8 mouse cellular contexts compared by ENCODE assay signal in the genomic region with DNA sequence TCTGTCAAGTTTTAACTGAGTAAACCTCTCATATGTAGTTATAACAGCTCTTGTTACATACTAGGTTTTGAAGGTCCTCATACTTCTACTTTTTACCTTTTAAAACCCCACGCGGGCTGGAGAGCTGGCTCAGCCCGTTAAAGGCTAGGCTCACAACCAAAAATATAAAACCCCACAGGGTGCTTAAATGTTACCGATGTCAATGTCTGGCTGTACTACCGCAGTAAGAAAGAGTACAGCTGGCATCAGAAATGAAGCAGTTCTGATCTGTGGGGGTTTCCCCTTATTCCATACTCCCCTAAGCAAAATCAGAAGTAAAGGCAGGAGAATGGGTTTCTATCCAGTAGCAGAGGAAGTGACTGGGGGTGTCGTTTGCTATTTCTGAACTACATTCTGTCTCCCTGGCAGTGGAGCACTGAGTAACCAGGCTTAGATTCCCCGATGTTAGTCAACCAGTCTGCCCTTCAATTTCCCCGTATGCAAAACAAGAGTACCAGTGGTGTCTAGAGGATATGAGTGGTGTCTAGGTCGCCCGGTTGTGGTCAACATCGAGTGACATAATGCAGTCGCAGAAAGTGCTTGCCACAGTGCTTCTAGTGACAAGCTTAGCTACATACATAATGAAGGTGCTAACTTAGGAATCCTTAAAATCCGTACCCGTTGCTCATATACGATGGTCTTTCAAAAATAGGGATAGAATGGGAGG. TPM values are rescaled to one million over a fixed set of nuclear protein-coding genes. Genes with fewer than 3 reads are reported as not detected.
A peak's percentile ranks its signal among the peaks of the same experiment; 100 is the strongest.
DNase-seq lines count a peak whose midpoint lies in the region; ATAC-seq and TF ChIP-seq lines count a peak whose summit lies in the region.

No protein-coding gene starts in this region.

- H3K27me3 ChIP-seq in embryonic facial prominence, embryonic 11.5 days (ENCODE audit: control insufficient read depth, insufficient read depth, low read length), result no peaks in the 10 kb centered on the region
- no peaks in the 10 kb centered on the region for H3K27me3 ChIP-seq in hindbrain, embryonic 10.5 days (ENCODE audit: insufficient read depth, poor library complexity, severe bottlenecking)
- no peaks in the 10 kb centered on the region for H3K27me3 ChIP-seq in limb, embryonic 10.5 days (ENCODE audit: low read depth, poor library complexity, severe bottlenecking)
- H3K27me3 ChIP-seq in midbrain, embryonic 11.5 days (ENCODE audit: control insufficient read depth, insufficient read depth, low read length), result no peaks in the 10 kb centered on the region
- peaks cover 8% of the 10 kb centered on the region for H3K27me3 ChIP-seq in thymus, adult 2 months (ENCODE audit: control insufficient read depth, insufficient read depth, low read length)

- H3K4me3 ChIP-seq in embryonic facial prominence, embryonic 11.5 days (ENCODE audit: low read depth, low read length), result peak overlapping the region; percentile 94
- H3K4me3 ChIP-seq in hindbrain, embryonic 10.5 days, result peak overlapping the region; percentile 97
- H3K4me3 ChIP-seq in limb, embryonic 10.5 days, result peak overlapping the region; percentile 95
- H3K4me3 ChIP-seq in midbrain, embryonic 11.5 days (ENCODE audit: low read depth, low read length), result peak overlapping the region; percentile 87
- peak overlapping the region; percentile 74; the same call in 1 of the 2 replicates for H3K4me3 ChIP-seq in thymus, adult 2 months (ENCODE audit: control insufficient read depth, insufficient read depth, low read length)

- TF ChIP-seq POLR2A in thymus, adult 2 months (IDR thresholded peaks at IDR 0.05; ENCODE audit: control insufficient read depth, extremely low read depth, insufficient read depth, low read length, poor library complexity), result no peak

- peak overlapping the region; percentile 98 for H3K4me2 ChIP-seq in embryonic facial prominence, embryonic 11.5 days (ENCODE audit: low read depth, low read length)
- H3K4me2 ChIP-seq in midbrain, embryonic 11.5 days, result peak overlapping the region; percentile 95

- H3K36me3 ChIP-seq in embryonic facial prominence, embryonic 11.5 days (replicated peaks; ENCODE audit: control insufficient read depth, insufficient read depth, low read depth, low read length), result no peaks in the 10 kb centered on the region
- H3K36me3 ChIP-seq in hindbrain, embryonic 10.5 days, result no peaks in the 10 kb centered on the region
- no peaks in the 10 kb centered on the region for H3K36me3 ChIP-seq in limb, embryonic 10.5 days
- H3K36me3 ChIP-seq in midbrain, embryonic 11.5 days (ENCODE audit: control insufficient read depth, insufficient read depth, low read length), result no peaks in the 10 kb centered on the region
- H3K36me3 ChIP-seq in thymus, adult 2 months (ENCODE audit: control insufficient read depth, insufficient read depth, low read length), result no peaks in the 10 kb centered on the region

- no peaks in the 10 kb centered on the region; the same call in 1 of the 2 replicates for H3K4me1 ChIP-seq in embryonic facial prominence, embryonic 11.5 days (ENCODE audit: control insufficient read depth, insufficient read depth, low read length)
- H3K4me1 ChIP-seq in hindbrain, embryonic 10.5 days (replicated peaks), result peaks cover 59% of the 10 kb centered on the region
- peaks cover 29% of the 10 kb centered on the region for H3K4me1 ChIP-seq in limb, embryonic 10.5 days
- peaks cover 13% of the 10 kb centered on the region for H3K4me1 ChIP-seq in midbrain, embryonic 11.5 days (ENCODE audit: control insufficient read depth, insufficient read depth, low read length)
- peaks cover 7% of the 10 kb centered on the region for H3K4me1 ChIP-seq in thymus, adult 2 months (replicated peaks; ENCODE audit: control insufficient read depth, insufficient read depth, low read length)

- no peak for TF ChIP-seq CTCF in thymus, adult 2 months (IDR thresholded peaks at IDR 0.05; ENCODE audit: borderline replicate concordance, control insufficient read depth, extremely low read depth, insufficient read depth, low read length, poor library complexity)

- H3K27ac ChIP-seq in embryonic facial prominence, embryonic 11.5 days (replicated peaks; ENCODE audit: low read depth, low read length), result no peak overlapping the region
- H3K27ac ChIP-seq in hindbrain, embryonic 10.5 days, result no peak overlapping the region
- H3K27ac ChIP-seq in limb, embryonic 10.5 days, result 0 out of 2 replicates have a peak overlapping the region, but pooled peaks have one; percentile 91
- H3K27ac ChIP-seq in midbrain, embryonic 11.5 days (ENCODE audit: low read depth, low read length), result no peak overlapping the region
- H3K27ac ChIP-seq in thymus, adult 2 months (ENCODE audit: control insufficient read depth, insufficient read depth, low read length), result no peak overlapping the region

- WGBS in embryonic facial prominence, embryonic 11.5 days, result 48% methylated on average over 15 of the region's 15 CpGs
- WGBS in hindbrain, embryonic 10.5 days, result 46% methylated on average over 15 of the region's 15 CpGs
- 57% methylated on average over 15 of the region's 15 CpGs for WGBS in limb, embryonic 10.5 days
- WGBS in midbrain, embryonic 11.5 days, result 44% methylated on average over 15 of the region's 15 CpGs
- WGBS in thymus, adult 2 months, result 7% methylated on average over 15 of the region's 15 CpGs

- DNase-seq in urinary bladder, postnatal 4 days (ENCODE audit: low spot score in 2 of 2), result peak; percentile 12 to 35
- no peak for DNase-seq in urinary bladder, postnatal 10 days (ENCODE audit: low spot score)
- no peak for DNase-seq in embryonic facial prominence, embryonic 11.5 days (ENCODE audit: low spot score)
- DNase-seq in hindbrain, embryonic 10.5 days (ENCODE audit: low spot score), result peak; percentile 6
- DNase-seq in limb, embryonic 10.5 days (ENCODE audit: low spot score), result no peak
- DNase-seq in midbrain, embryonic 11.5 days (ENCODE audit: low spot score, missing footprints), result peak; percentile 88
- DNase-seq in thymus, adult 2 months, result peak; percentile 11
- no peak for DNase-seq in cerebellum, adult 9-10 months

- no peaks in the 10 kb centered on the region for H3K9me3 ChIP-seq in embryonic facial prominence, embryonic 11.5 days (replicated peaks; ENCODE audit: control insufficient read depth, low read length)
- H3K9me3 ChIP-seq in hindbrain, embryonic 10.5 days, result no peaks in the 10 kb centered on the region
- H3K9me3 ChIP-seq in limb, embryonic 10.5 days (replicated peaks), result no peaks in the 10 kb centered on the region
- H3K9me3 ChIP-seq in midbrain, embryonic 11.5 days (ENCODE audit: control insufficient read depth, low read length), result no peaks in the 10 kb centered on the region

- ATAC-seq in embryonic facial prominence, embryonic 11.5 days (replicated peaks; ENCODE audit: insufficient number of reproducible peaks, low FRiP score, low TSS enrichment, low read depth), result no peak
- no peak for ATAC-seq in midbrain, embryonic 11.5 days (ENCODE audit: low FRiP score)

- peak overlapping the region; percentile 88 for H3K9ac ChIP-seq in embryonic facial prominence, embryonic 11.5 days (replicated peaks; ENCODE audit: low read length)
- H3K9ac ChIP-seq in midbrain, embryonic 11.5 days (ENCODE audit: low read length), result peak overlapping the region; percentile 86

RNA-seq across cellular contexts. Expression of gene Cpd, which starts 1.4 kb away (rescaled TPM):
- 14.3 and 15.0 TPM in 2 replicates for polyA plus RNA-seq in embryonic facial prominence, embryonic 11.5 days (2014; fragmentation: Nextera tagmentation; extraction: Ambion mirVana)
- 8.0 and 8.4 TPM in 2 replicates for polyA plus RNA-seq in hindbrain, embryonic 10.5 days (2016; fragmentation: Nextera tagmentation; extraction: Ambion mirVana)
- 6.8 and 9.2 TPM in 2 replicates for polyA plus RNA-seq in limb, embryonic 10.5 days (2016; fragmentation: Nextera tagmentation; extraction: Ambion mirVana)
- polyA plus RNA-seq in midbrain, embryonic 11.5 days (2014; fragmentation: Nextera tagmentation; extraction: Ambion mirVana), result 14.4 and 16.5 TPM in 2 replicates
- polyA plus RNA-seq in thymus, adult 2 months (2012; rRNA removed), result 6.7 and 7.5 TPM in 2 replicates

RNA-seq across cellular contexts. Expression of gene Tmigd1, which starts 56.5 kb away (rescaled TPM):
- polyA plus RNA-seq in embryonic facial prominence, embryonic 11.5 days (2014; fragmentation: Nextera tagmentation; extraction: Ambion mirVana), result not detected in 2 replicates
- 0.29 TPM in 1 of 2 replicates, not detected in the other for polyA plus RNA-seq in hindbrain, embryonic 10.5 days (2016; fragmentation: Nextera tagmentation; extraction: Ambion mirVana)
- 0.10 and 0.14 TPM in 2 replicates for polyA plus RNA-seq in limb, embryonic 10.5 days (2016; fragmentation: Nextera tagmentation; extraction: Ambion mirVana)
- not detected in 2 replicates for polyA plus RNA-seq in midbrain, embryonic 11.5 days (2014; fragmentation: Nextera tagmentation; extraction: Ambion mirVana)
- polyA plus RNA-seq in thymus, adult 2 months (2012; rRNA removed), result 0.11 and 0.46 TPM in 2 replicates

Comparison
In these comparisons a context has a peak if more than half of its experiments do, and no peak if none do; other contexts are left out.
1. DNase-seq: peak in urinary bladder, postnatal 4 days (2 of 2), hindbrain, embryonic 10.5 days (single experiment), midbrain, embryonic 11.5 days (single experiment) and thymus, adult 2 months (single experiment); none in urinary bladder, postnatal 10 days (single experiment), embryonic facial prominence, embryonic 11.5 days (single experiment), limb, embryonic 10.5 days (single experiment) and cerebellum, adult 9-10 months (single experiment).
2. Peak in every context shown above with its lines, with median percentiles within 50 percentile points of each other: H3K4me3 ChIP-seq.